Mouse (Mus musculus) right cerebral cortex, postnatal 36 days (tissue): ENCODE results near the gene Saal1.
A peak's percentile ranks its signal among the peaks of the same experiment; 100 is the strongest.
"Not testable (repeated sequence)": the region's sequence is repeated elsewhere in the genome, so short reads cannot be mapped to it uniquely, and the experiment has no call there.

Experiments used
- DNase-seq, 2 experiments: peaks; one replicate each; pipeline ENCODE4 v3.0.0; 2022; ENCODE audit warnings: low spot score in 2 of 2, mixed read lengths in 1 of 2

Gene Saal1

GRCm38 (mm10) chr7:46696754-46697153, 13.7 kb downstream of the Saal1 start:
- DNase-seq, result no peak

GRCm38 (mm10) chr7:46686827-46687226, 23.7 kb downstream of the Saal1 start:
- DNase-seq, result no peak

GRCm38 (mm10) chr7:46680732-46681131, 29.7 kb downstream of the Saal1 start:
- no peak for DNase-seq

GRCm38 (mm10) chr7:46679044-46679443, 31.4 kb downstream of the Saal1 start:
- not testable (repeated sequence) for DNase-seq

- DNase-seq, result no peak
These were observed 32.1 kb downstream of the Saal1 start for GRCm38 (mm10) chr7:46678417-46678816.

- no peak for DNase-seq
These were observed 33.6 kb downstream of the Saal1 start for GRCm38 (mm10) chr7:46676808-46677360.

GRCm38 (mm10) chr7:46675886-46676285, 34.6 kb downstream of the Saal1 start:
- DNase-seq, result no peak

GRCm38 (mm10) chr7:46675061-46675460, 35.4 kb downstream of the Saal1 start:
- DNase-seq, result no peak

GRCm38 (mm10) chr7:46672160-46672672, 38.3 kb downstream of the Saal1 start, which contains the start of gene Tph1:
TSS of gene Tph1 (minus strand) at chr7:46672537.
- no peak for DNase-seq

GRCm38 (mm10) chr7:46667256-46667655, 43.2 kb downstream of the Saal1 start:
- no peak for DNase-seq

GRCm38 (mm10) chr7:46665236-46665635, 45.2 kb downstream of the Saal1 start:
- no peak for DNase-seq

GRCm38 (mm10) chr7:46661591-46662090, 48.8 kb downstream of the Saal1 start:
- no peak for DNase-seq

- DNase-seq, result no peak
These were observed 58.2 kb downstream of the Saal1 start for GRCm38 (mm10) chr7:46652279-46652678.

GRCm38 (mm10) chr7:46650231-46650630, 60.2 kb downstream of the Saal1 start:
- DNase-seq, result not testable (repeated sequence)

- DNase-seq, result no peak
These were observed 61.9 kb downstream of the Saal1 start for GRCm38 (mm10) chr7:46648431-46649140.

- DNase-seq, result peak in 1 of 2 experiments; percentile 50
These were observed 67.3 kb downstream of the Saal1 start for GRCm38 (mm10) chr7:46643172-46643571.

- DNase-seq, result no peak
These were observed 70.4 kb downstream of the Saal1 start for GRCm38 (mm10) chr7:46640062-46640461.

GRCm38 (mm10) chr7:46639692-46640031, 70.8 kb downstream of the Saal1 start, which contains the start of gene Sergef:
TSS of gene Sergef (minus strand) at chr7:46639807.
- peak; percentile 85 to 86 for DNase-seq

GRCm38 (mm10) chr7:46638889-46639691, 71.4 kb downstream of the Saal1 start:
- no peak for DNase-seq
